Mouse (Mus musculus) embryonic facial prominence, embryonic 12.5 days (tissue): ENCODE measurements around the gene Gm5737. TPM values are rescaled to one million over a fixed set of nuclear protein-coding genes. Genes with fewer than 3 reads are reported as not detected.
A peak's percentile ranks its signal among the peaks of the same experiment; 100 is the strongest.

ENCODE experiments used
- ATAC-seq: fragments of 200-750 bp; cut with Nextera tagmentation; 2 replicates; pipeline ENCODE4 v1.8.0; 2017; ENCODE audit not compliant: insufficient number of reproducible peaks, insufficient read depth, low FRiP score, low TSS enrichment
- H3K27ac ChIP-seq: fragments of 300-500 bp; sonication (generic); 2 replicates; pipeline ENCODE4 v1.5.1; 2016; ENCODE audit warnings: mild to moderate bottlenecking
- H3K27me3 ChIP-seq: fragments of 300-500 bp; sonication (generic); 2 replicates; pipeline ENCODE4 v1.6.1; 2016; ENCODE audit warnings: mild to moderate bottlenecking, moderate library complexity
- H3K36me3 ChIP-seq: fragments of 300-500 bp; sonication (generic); 2 replicates; pipeline ENCODE4 v1.6.1; 2016; ENCODE audit warnings: mild to moderate bottlenecking
- H3K4me1 ChIP-seq: fragments of 300-500 bp; sonication (generic); 2 replicates; pipeline ENCODE4 v1.6.1; 2016
- H3K4me2 ChIP-seq: fragments of 300-500 bp; sonication (generic); replicated peaks from 2 replicates; pipeline ENCODE4 v1.6.1; 2016; ENCODE audit warnings: mild to moderate bottlenecking, moderate library complexity
- H3K4me3 ChIP-seq: fragments of 300-500 bp; sonication (generic); 2 replicates; pipeline ENCODE4 v1.5.1; 2016; ENCODE audit warnings: mild to moderate bottlenecking
- H3K9ac ChIP-seq: fragments of 300-500 bp; sonication (generic); 2 replicates; pipeline ENCODE4 v1.6.1; 2016; ENCODE audit warnings: mild to moderate bottlenecking, moderate library complexity
- H3K9me3 ChIP-seq: fragments of 300-500 bp; sonication (generic); 2 replicates; pipeline ENCODE4 v1.6.1; 2016; ENCODE audit warnings: mild to moderate bottlenecking, moderate library complexity
- WGBS: fragments of 180-500 bp; shearing (Covaris S2); methylation state at CpG from one replicate; pipeline ENCODE4 v1.1.7; 2016; 5-methylcytosine and 5-hydroxymethylcytosine counted together
- polyA plus RNA-seq: library from polyadenylated mRNA; unstranded; fragments of >200 nt; fragmentation: Nextera tagmentation; extraction: Ambion mirVana; gene quantifications from 2 replicates; pipeline ENCODE4 v1.2.1, GENCODE M21; 2016

Gm5737 gene
- polyA plus RNA-seq, 1 experiment from 2014 or later = not detected

GRCm38 (mm10) chr7:120826408-120826807 lies 14.2 kb downstream of the Gm5737 start:
- Histone ChIP-seq H3K4me3 (no peak overlapping the region), H3K9ac (no peak overlapping the region), H3K4me2 (no peak overlapping the region), H3K9me3 (no peaks in the 10 kb centered on the region), H3K27ac (no peak overlapping the region), H3K27me3 (peaks cover 12% of the 10 kb centered on the region; the same call in 1 of the 2 replicates), H3K36me3 (no peaks in the 10 kb centered on the region), H3K4me1 (peaks cover 8% of the 10 kb centered on the region; the same call in 1 of the 2 replicates)
- 15% methylated on average over 3 of the region's 3 CpGs for WGBS
- ATAC-seq = no peak

GRCm38 (mm10) chr7:120830431-120831381 lies 18.5 kb downstream of the Gm5737 start:
- Histone ChIP-seq H3K9me3 (no peaks in the 10 kb centered on the region), H3K27me3 (peaks cover 14% of the 10 kb centered on the region; the same call in 1 of the 2 replicates), H3K4me2 (peak overlapping the region; percentile 90), H3K36me3 (no peaks in the 10 kb centered on the region), H3K4me1 (peaks cover 8% of the 10 kb centered on the region; the same call in 1 of the 2 replicates), H3K9ac (peak overlapping the region; percentile 59), H3K27ac (0 out of 2 replicates have a peak overlapping the region, but pooled peaks have one; percentile 24), H3K4me3 (peak overlapping the region; percentile 58)
- no peak for ATAC-seq
- 1% methylated on average over 46 of the region's 46 CpGs for WGBS

GRCm38 (mm10) chr7:120834426-120834825 lies 22.3 kb downstream of the Gm5737 start:
- peak overlapping the region; percentile 19; the same call in 1 of the 2 replicates for H3K9ac ChIP-seq
- 54% methylated on average over 6 of the region's 6 CpGs for WGBS
- peaks cover 13% of the 10 kb centered on the region; the same call in 1 of the 2 replicates for H3K4me1 ChIP-seq
- peak overlapping the region; percentile 55 for H3K4me3 ChIP-seq
- H3K27me3 ChIP-seq = peaks cover 11% of the 10 kb centered on the region; the same call in 1 of the 2 replicates
- H3K27ac ChIP-seq = no peak overlapping the region
- no peak for ATAC-seq
- H3K36me3 ChIP-seq = no peaks in the 10 kb centered on the region
- peak overlapping the region; percentile 52 for H3K4me2 ChIP-seq
- no peaks in the 10 kb centered on the region for H3K9me3 ChIP-seq

GRCm38 (mm10) chr7:120834863-120835372 lies 22.8 kb downstream of the Gm5737 start:
- Histone ChIP-seq H3K4me1 (peaks cover 13% of the 10 kb centered on the region; the same call in 1 of the 2 replicates), H3K36me3 (no peaks in the 10 kb centered on the region), H3K27me3 (peaks cover 7% of the 10 kb centered on the region; the same call in 1 of the 2 replicates), H3K9me3 (no peaks in the 10 kb centered on the region), H3K27ac (no peak overlapping the region), H3K4me3 (peak overlapping the region; percentile 55), H3K4me2 (peak overlapping the region; percentile 52), H3K9ac (peak overlapping the region; percentile 19; the same call in 1 of the 2 replicates)
- ATAC-seq = peak; percentile 81
- 13% methylated on average over 14 of the region's 14 CpGs for WGBS

- Histone ChIP-seq H3K36me3 (no peaks in the 10 kb centered on the region), H3K9ac (peak overlapping the region; percentile 35; the same call in 1 of the 2 replicates), H3K27ac (0 out of 2 replicates have a peak overlapping the region, but pooled peaks have one; percentile 36), H3K9me3 (no peaks in the 10 kb centered on the region), H3K27me3 (0 out of 2 replicates have a peak, but pooled peaks cover 4% of the 10 kb centered on the region), H3K4me2 (peak overlapping the region; percentile 52), H3K4me3 (peak overlapping the region; percentile 55), H3K4me1 (0 out of 2 replicates have a peak, but pooled peaks cover 7% of the 10 kb centered on the region)
- peak; percentile 76 for ATAC-seq
- under 1% methylated on average over 41 of the region's 41 CpGs for WGBS
Observed at GRCm38 (mm10) chr7:120835449-120836359, 23.5 kb downstream of the Gm5737 start.

- Histone ChIP-seq H3K4me2 (peak overlapping the region; percentile 52), H3K27ac (no peak overlapping the region), H3K4me1 (0 out of 2 replicates have a peak, but pooled peaks cover 6% of the 10 kb centered on the region), H3K27me3 (0 out of 2 replicates have a peak, but pooled peaks cover 3% of the 10 kb centered on the region), H3K9ac (no peak overlapping the region), H3K9me3 (no peaks in the 10 kb centered on the region), H3K4me3 (peak overlapping the region; percentile 55), H3K36me3 (no peaks in the 10 kb centered on the region)
- WGBS = 5% methylated on average over 12 of the region's 12 CpGs
- no peak for ATAC-seq
Observed at GRCm38 (mm10) chr7:120836361-120836760, 24.2 kb downstream of the Gm5737 start.

- no peak overlapping the region for H3K27ac ChIP-seq
- 0 out of 2 replicates have a peak, but pooled peaks cover 6% of the 10 kb centered on the region for H3K4me1 ChIP-seq
- H3K4me2 ChIP-seq = no peak overlapping the region
- no peak overlapping the region for H3K4me3 ChIP-seq
- H3K27me3 ChIP-seq = no peaks in the 10 kb centered on the region
- no peaks in the 10 kb centered on the region for H3K9me3 ChIP-seq
- WGBS = 73% methylated on average over 5 of the region's 5 CpGs
- ATAC-seq = no peak
- H3K9ac ChIP-seq = no peak overlapping the region
- H3K36me3 ChIP-seq = no peaks in the 10 kb centered on the region
Observed at GRCm38 (mm10) chr7:120838436-120839160, 26.4 kb downstream of the Gm5737 start.

GRCm38 (mm10) chr7:120839786-120840185 lies 27.6 kb downstream of the Gm5737 start:
- no peak for ATAC-seq

GRCm38 (mm10) chr7:120842345-120843036 lies 30.3 kb downstream of the Gm5737 start, which contains the start of gene Eef2k:
Gene Eef2k, plus strand, starts transcription at chr7:120842831.
- H3K27ac ChIP-seq = peak within 1 kb of the TSS; percentile 94
- 0 out of 2 replicates have a peak, but pooled peaks cover 2% of the 10 kb centered on the region for H3K36me3 ChIP-seq
- peak within 1 kb of the TSS; percentile 76 for H3K4me2 ChIP-seq
- H3K9me3 ChIP-seq = no peaks in the 10 kb centered on the region
- no peaks in the 10 kb centered on the region for H3K27me3 ChIP-seq
- H3K4me1 ChIP-seq = peaks cover 13% of the 10 kb centered on the region
- H3K4me3 ChIP-seq = peak within 1 kb of the TSS; percentile 80
- WGBS = 4% methylated on average over 35 of the region's 35 CpGs
- peak within 1 kb of the TSS; percentile 85 for H3K9ac ChIP-seq
- peak; percentile 95 for ATAC-seq

More at GRCm38 (mm10) chr7:120839786-120840185, 27.6 kb downstream of the Gm5737 start:
- Histone ChIP-seq H3K9me3 (no peaks in the 10 kb centered on the region), H3K9ac (no peak overlapping the region), H3K4me1 (peaks cover 15% of the 10 kb centered on the region), H3K27me3 (no peaks in the 10 kb centered on the region), H3K4me3 (no peak overlapping the region), H3K4me2 (no peak overlapping the region), H3K27ac (no peak overlapping the region), H3K36me3 (no peaks in the 10 kb centered on the region)
- 61% methylated on average over 2 of the region's 2 CpGs for WGBS
